Mouse (Mus musculus) midbrain, embryonic 13.5 days (tissue): Measurements from ENCODE around the gene C1qtnf9. TPM values are rescaled to one million over a fixed set of nuclear protein-coding genes. Genes with fewer than 3 reads are reported as not detected.
A peak's percentile ranks its signal among the peaks of the same experiment; 100 is the strongest.

Source experiments
- ATAC-seq: fragments of 200-750 bp; cut with Nextera tagmentation; 2 replicates; pipeline ENCODE4 v1.8.0; 2017; ENCODE audit warnings: mild to moderate bottlenecking, moderate TSS enrichment, moderate library complexity
- H3K27ac ChIP-seq: fragments of 300-500 bp; sonication (generic); 2 replicates; pipeline ENCODE4 v1.5.1; 2015; ENCODE audit warnings: inconsistent platforms, mild to moderate bottlenecking, moderate library complexity
- H3K27me3 ChIP-seq: fragments of 300-500 bp; sonication (generic); 2 replicates; pipeline ENCODE4 v1.6.1; 2015; ENCODE audit warnings: mild to moderate bottlenecking, inconsistent platforms
- H3K36me3 ChIP-seq: fragments of 300-500 bp; sonication (generic); 2 replicates; pipeline ENCODE4 v1.6.1; 2015; ENCODE audit warnings: mild to moderate bottlenecking, inconsistent platforms
- H3K4me1 ChIP-seq: fragments of 300-500 bp; sonication (generic); replicated peaks from 2 replicates; pipeline ENCODE4 v1.6.1; 2015; ENCODE audit warnings: inconsistent platforms
- H3K4me2 ChIP-seq: fragments of 300-500 bp; sonication (generic); replicated peaks from 2 replicates; pipeline ENCODE4 v1.6.1; 2015; ENCODE audit warnings: moderate library complexity, mild to moderate bottlenecking, inconsistent platforms
- H3K4me3 ChIP-seq: fragments of 300-500 bp; sonication (generic); replicated peaks from 2 replicates; pipeline ENCODE4 v1.5.1; 2015; ENCODE audit warnings: mild to moderate bottlenecking, inconsistent platforms
- H3K9ac ChIP-seq: fragments of 300-500 bp; sonication (generic); replicated peaks from 2 replicates; pipeline ENCODE4 v1.6.1; 2015; ENCODE audit warnings: mild to moderate bottlenecking, inconsistent platforms
- H3K9me3 ChIP-seq: fragments of 300-500 bp; sonication (generic); 2 replicates; pipeline ENCODE4 v1.6.1; 2016; ENCODE audit warnings: mild to moderate bottlenecking, inconsistent platforms
- WGBS: fragments of 180-500 bp; shearing (Covaris S2); methylation state at CpG from one replicate; pipeline ENCODE4 v1.1.7; 2015; 5-methylcytosine and 5-hydroxymethylcytosine counted together
- polyA plus RNA-seq: library from polyadenylated mRNA; unstranded; fragments of >200 nt; fragmentation: Nextera tagmentation; extraction: Ambion mirVana; gene quantifications from 2 replicates; pipeline ENCODE4 v1.2.1, GENCODE M21; 2015

The C1qtnf9 gene
- polyA plus RNA-seq, 1 experiment from 2014 or later = not detected

DNA sequence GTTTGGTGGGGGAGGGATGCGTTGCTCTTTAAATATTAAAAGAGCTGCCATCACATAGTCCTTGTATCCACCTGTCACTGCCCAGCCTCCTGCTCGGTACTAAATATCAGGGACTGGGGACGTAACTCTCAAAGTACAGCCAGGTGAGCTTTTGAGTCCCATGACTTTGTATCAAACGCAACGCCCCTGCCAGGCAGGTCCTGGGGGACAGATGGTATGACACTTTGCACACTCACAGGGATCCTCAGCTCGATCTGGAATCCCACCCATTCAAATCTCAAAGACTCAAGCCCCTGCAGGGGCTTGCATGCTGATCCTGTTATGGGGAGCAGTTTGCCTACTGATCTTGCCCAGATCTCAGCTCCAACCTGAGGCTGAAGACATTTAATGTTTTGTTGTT, 2.7 kb downstream of the C1qtnf9 start:
- Histone ChIP-seq H3K9ac (no peak overlapping the region), H3K27ac (no peak overlapping the region), H3K4me1 (no peaks in the 10 kb centered on the region), H3K27me3 (no peaks in the 10 kb centered on the region), H3K4me3 (0 out of 2 replicates have a peak overlapping the region, but pooled peaks have one; percentile 35), H3K9me3 (no peaks in the 10 kb centered on the region), H3K4me2 (peak overlapping the region; percentile 54), H3K36me3 (no peaks in the 10 kb centered on the region)
- ATAC-seq = peak; percentile 48
- WGBS = 77% methylated on average over 6 of the region's 6 CpGs

- peak; percentile 84 for ATAC-seq
- Histone ChIP-seq H3K9ac (no peak overlapping the region; the same call in 1 of the 2 replicates), H3K4me2 (peak overlapping the region; percentile 54), H3K9me3 (no peaks in the 10 kb centered on the region), H3K27ac (no peak overlapping the region), H3K4me3 (peak overlapping the region; percentile 35), H3K36me3 (no peaks in the 10 kb centered on the region), H3K27me3 (no peaks in the 10 kb centered on the region), H3K4me1 (no peaks in the 10 kb centered on the region)
- 6% methylated on average over 8 of the region's 8 CpGs for WGBS
Observed at GRCm38 (mm10) chr14:60771057-60771456, 3.1 kb downstream of the C1qtnf9 start.

DNA sequence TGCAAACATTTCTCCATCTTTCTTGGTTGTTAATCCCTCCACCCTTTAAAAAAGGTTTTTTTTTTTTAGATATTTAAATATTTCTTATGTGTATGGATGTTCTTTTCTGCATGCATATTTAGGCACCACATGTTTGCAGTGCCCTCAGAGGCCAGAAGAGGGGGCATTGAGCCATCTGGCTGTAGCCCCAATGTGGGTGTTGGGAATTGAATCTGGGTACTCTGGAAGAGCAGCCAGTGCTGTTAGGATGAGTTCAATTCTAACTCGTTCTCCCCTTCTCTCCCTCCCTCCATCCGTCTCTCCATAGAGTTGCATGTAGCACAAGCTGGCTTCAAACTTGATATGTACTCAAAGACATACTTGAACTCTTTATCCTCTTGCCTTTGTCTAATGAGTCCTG, 5.5 kb downstream of the C1qtnf9 start:
- Histone ChIP-seq H3K4me1 (no peaks in the 10 kb centered on the region), H3K27ac (no peak overlapping the region), H3K36me3 (no peaks in the 10 kb centered on the region), H3K27me3 (no peaks in the 10 kb centered on the region), H3K9ac (no peak overlapping the region), H3K4me3 (no peak overlapping the region), H3K9me3 (no peaks in the 10 kb centered on the region), H3K4me2 (no peak overlapping the region)
- 82% methylated on average over 2 of the region's 2 CpGs for WGBS
- ATAC-seq = no peak

DNA sequence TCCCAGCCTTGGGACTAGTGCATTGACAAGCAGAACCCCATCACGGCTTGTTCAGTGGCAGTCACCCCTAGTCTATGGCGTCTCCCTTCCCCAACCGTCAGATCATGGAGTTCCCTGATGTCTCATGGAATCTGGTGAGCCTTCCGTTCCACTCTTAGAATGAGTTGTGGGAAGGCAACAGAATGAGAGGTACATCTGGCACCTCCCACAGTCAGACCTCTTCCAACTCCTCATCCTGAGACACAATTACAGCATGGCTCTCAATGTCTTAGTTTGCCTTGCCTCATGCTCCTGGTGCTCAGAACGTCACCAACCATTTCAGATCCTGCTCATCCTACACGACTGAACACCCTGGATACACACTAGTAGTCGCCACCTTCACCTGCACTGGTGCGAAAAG, 8.6 kb downstream of the C1qtnf9 start:
- ATAC-seq = no peak
- Histone ChIP-seq H3K9me3 (no peaks in the 10 kb centered on the region), H3K4me3 (no peak overlapping the region), H3K27ac (no peak overlapping the region), H3K4me2 (no peak overlapping the region), H3K36me3 (no peaks in the 10 kb centered on the region), H3K27me3 (no peaks in the 10 kb centered on the region), H3K4me1 (no peaks in the 10 kb centered on the region), H3K9ac (no peak overlapping the region)
- WGBS = 89% methylated on average over 8 of the region's 8 CpGs

- Histone ChIP-seq H3K27ac (no peak overlapping the region), H3K4me3 (no peak overlapping the region), H3K9me3 (no peaks in the 10 kb centered on the region), H3K27me3 (no peaks in the 10 kb centered on the region), H3K4me1 (no peaks in the 10 kb centered on the region), H3K36me3 (no peaks in the 10 kb centered on the region), H3K4me2 (no peak overlapping the region), H3K9ac (no peak overlapping the region)
- 91% methylated on average over 5 of the region's 5 CpGs for WGBS
- ATAC-seq = no peak
Observed at GRCm38 (mm10) chr14:60777485-60777919, 9.6 kb downstream of the C1qtnf9 start.

- ATAC-seq = no peak
- no peak overlapping the region for H3K9ac ChIP-seq
- no peaks in the 10 kb centered on the region for H3K9me3 ChIP-seq
- H3K27ac ChIP-seq = no peak overlapping the region
- no peak overlapping the region for H3K4me2 ChIP-seq
- H3K27me3 ChIP-seq = no peaks in the 10 kb centered on the region
- H3K4me3 ChIP-seq = no peak overlapping the region
- WGBS = 91% methylated on average over 7 of the region's 7 CpGs
- no peaks in the 10 kb centered on the region for H3K36me3 ChIP-seq
- no peaks in the 10 kb centered on the region for H3K4me1 ChIP-seq
Observed at GRCm38 (mm10) chr14:60779198-60779597, 11.3 kb downstream of the C1qtnf9 start.

GRCm38 (mm10) chr14:60782121-60782656, 14.3 kb downstream of the C1qtnf9 start:
- Histone ChIP-seq H3K4me1 (peaks cover 10% of the 10 kb centered on the region), H3K27ac (no peak overlapping the region), H3K4me2 (no peak overlapping the region), H3K9ac (no peak overlapping the region), H3K36me3 (no peaks in the 10 kb centered on the region), H3K9me3 (no peaks in the 10 kb centered on the region), H3K4me3 (no peak overlapping the region), H3K27me3 (no peaks in the 10 kb centered on the region)
- no peak for ATAC-seq
- 49% methylated on average over 7 of the region's 7 CpGs for WGBS

GRCm38 (mm10) chr14:60783196-60783595, 15.3 kb downstream of the C1qtnf9 start:
- Histone ChIP-seq H3K27me3 (no peaks in the 10 kb centered on the region), H3K4me3 (no peak overlapping the region), H3K9ac (no peak overlapping the region), H3K4me1 (peaks cover 10% of the 10 kb centered on the region), H3K4me2 (no peak overlapping the region), H3K9me3 (no peaks in the 10 kb centered on the region), H3K36me3 (peaks cover 6% of the 10 kb centered on the region), H3K27ac (no peak overlapping the region)
- no peak for ATAC-seq
- 45% methylated on average over 8 of the region's 8 CpGs for WGBS

DNA sequence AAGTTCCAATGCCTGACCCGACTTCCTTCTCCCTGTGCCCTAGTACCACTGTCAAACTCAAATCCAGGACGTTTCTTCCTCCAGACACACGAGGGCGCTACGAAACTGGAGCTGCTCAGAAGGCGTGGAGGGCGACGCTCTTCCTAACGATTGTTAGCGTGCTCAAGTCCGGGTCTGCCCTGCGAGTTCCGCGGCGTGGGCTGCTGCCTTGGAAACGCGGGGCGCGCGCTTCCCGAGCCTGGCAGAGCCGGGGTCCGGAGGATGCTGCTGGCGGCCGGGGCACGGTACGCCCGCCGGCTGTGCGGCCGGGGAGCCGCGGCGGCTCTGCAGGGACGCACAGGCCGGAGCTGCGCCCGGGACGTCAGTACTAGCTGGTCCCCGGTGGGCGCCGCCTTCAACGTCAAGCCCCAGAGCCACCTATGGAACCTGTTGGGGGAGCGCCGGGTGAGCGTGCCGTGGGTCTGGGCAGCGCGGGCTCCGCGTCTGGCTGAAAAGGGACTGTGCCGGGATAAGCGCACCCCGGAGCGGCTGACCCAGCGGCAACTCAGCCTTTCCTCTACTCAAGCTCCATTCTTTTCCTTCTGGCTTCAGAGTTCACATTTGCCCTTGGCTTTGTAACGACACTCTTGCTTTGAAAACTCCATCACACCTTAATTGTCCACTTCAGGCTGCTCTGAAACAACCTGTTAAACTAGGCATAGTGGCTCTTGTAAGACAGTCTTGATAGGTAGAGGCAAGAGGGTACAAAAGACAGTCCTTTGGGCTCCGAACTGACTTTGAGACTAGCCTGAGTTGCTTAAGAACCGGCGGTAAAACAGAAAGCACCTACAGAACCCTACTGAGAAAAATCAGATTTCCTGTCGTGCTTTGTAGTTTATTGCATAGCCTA, 16.7 kb downstream of the C1qtnf9 start, which contains the start of gene Mipep:
TSS of gene Mipep (plus strand) at position 147 of the 889 bp plus-strand sequence.
- peak within 1 kb of the TSS; percentile 83 for H3K4me2 ChIP-seq
- H3K27me3 ChIP-seq = no peaks in the 10 kb centered on the region
- peaks cover 10% of the 10 kb centered on the region for H3K4me1 ChIP-seq
- WGBS = 2% methylated on average over 61 of the region's 61 CpGs
- no peaks in the 10 kb centered on the region for H3K9me3 ChIP-seq
- ATAC-seq = peak; percentile 99
- H3K27ac ChIP-seq = peak within 1 kb of the TSS; percentile 65
- peaks cover 18% of the 10 kb centered on the region for H3K36me3 ChIP-seq
- H3K9ac ChIP-seq = peak within 1 kb of the TSS; percentile 77
- peak within 1 kb of the TSS; percentile 81 for H3K4me3 ChIP-seq

DNA sequence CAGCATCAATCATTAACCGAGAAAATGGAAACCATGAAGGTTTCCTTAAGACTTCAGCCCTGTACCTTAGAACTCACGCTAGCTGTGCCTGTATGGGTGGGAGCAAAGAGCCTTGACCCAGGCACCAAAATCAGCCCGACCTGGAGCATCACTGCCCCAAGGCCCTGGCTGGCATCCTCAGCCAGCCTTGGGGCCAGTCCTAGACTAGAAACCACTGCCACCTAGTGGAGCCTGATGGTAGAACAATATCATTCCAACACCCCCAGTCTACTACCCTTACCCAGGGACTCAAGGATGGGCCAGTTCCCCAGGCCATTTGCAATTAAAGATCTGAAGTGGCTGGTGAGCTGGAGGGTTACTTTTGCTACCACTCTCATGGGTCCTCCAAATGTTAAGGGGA, 22.2 kb downstream of the C1qtnf9 start:
- no peaks in the 10 kb centered on the region for H3K9me3 ChIP-seq
- H3K27ac ChIP-seq = no peak overlapping the region
- no peaks in the 10 kb centered on the region for H3K27me3 ChIP-seq
- no peak overlapping the region for H3K9ac ChIP-seq
- peaks cover 8% of the 10 kb centered on the region for H3K4me1 ChIP-seq
- ATAC-seq = 0 out of 2 replicates have a peak, but pooled peaks have one; percentile 63
- H3K4me2 ChIP-seq = no peak overlapping the region
- WGBS = 31% methylated on average over 3 of the region's 3 CpGs
- H3K36me3 ChIP-seq = peaks cover 35% of the 10 kb centered on the region
- no peak overlapping the region for H3K4me3 ChIP-seq

GRCm38 (mm10) chr14:60796600-60797322, 28.8 kb downstream of the C1qtnf9 start:
- no peak for ATAC-seq
- Histone ChIP-seq H3K36me3 (peaks cover 43% of the 10 kb centered on the region), H3K27ac (no peak overlapping the region), H3K27me3 (no peaks in the 10 kb centered on the region), H3K4me2 (no peak overlapping the region), H3K4me3 (no peak overlapping the region), H3K9ac (no peak overlapping the region), H3K9me3 (no peaks in the 10 kb centered on the region), H3K4me1 (no peaks in the 10 kb centered on the region)
- 95% methylated on average over 4 of the region's 4 CpGs for WGBS

- H3K4me1 ChIP-seq = no peaks in the 10 kb centered on the region
- no peaks in the 10 kb centered on the region for H3K9me3 ChIP-seq
- no peaks in the 10 kb centered on the region for H3K27me3 ChIP-seq
- no peak overlapping the region for H3K4me2 ChIP-seq
- H3K27ac ChIP-seq = no peak overlapping the region
- WGBS = 96% methylated on average over 5 of the region's 5 CpGs
- no peak for ATAC-seq
- no peak overlapping the region for H3K9ac ChIP-seq
- H3K36me3 ChIP-seq = peaks cover 46% of the 10 kb centered on the region
- no peak overlapping the region for H3K4me3 ChIP-seq
Observed at GRCm38 (mm10) chr14:60797596-60797995, 29.7 kb downstream of the C1qtnf9 start.
